Mouse (Mus musculus) liver, adult 2 months (tissue): Measurements from ENCODE around the gene Dnhd1.

Source experiments
- CTCF ChIP-seq: fragments of 200-500 bp; IDR thresholded peaks from 2 replicates; pipeline ENCODE4 v1.5.1; 2011; ENCODE audit warnings: low read depth, low read length, control low read depth
- POLR2A ChIP-seq: fragments of 200-500 bp; IDR thresholded peaks from 2 replicates; pipeline ENCODE4 v1.6.1; 2011; ENCODE audit warnings: low read length, control low read depth; ENCODE audit not compliant: insufficient read depth; ENCODE audit errors: extremely low read depth

- TF ChIP-seq CTCF (no peak), POLR2A (no peak)
These were observed 83.2 kb downstream of the Dnhd1 start for GRCm38 (mm10) chr7:105733836-105734235.
